Mouse (Mus musculus) adrenal gland, adult (tissue): ENCODE results near the gene Zfp362.
A peak's percentile ranks its signal among the peaks of the same experiment; 100 is the strongest.

Experiments
- DNase-seq, 2 experiments: peaks; one replicate each; pipeline ENCODE4 v3.0.0; 2022 to 2023; ENCODE audit warnings: low spot score in 1 of 2; ENCODE audit not compliant: inconsistent age in 2 of 2

Zfp362 gene

DNA sequence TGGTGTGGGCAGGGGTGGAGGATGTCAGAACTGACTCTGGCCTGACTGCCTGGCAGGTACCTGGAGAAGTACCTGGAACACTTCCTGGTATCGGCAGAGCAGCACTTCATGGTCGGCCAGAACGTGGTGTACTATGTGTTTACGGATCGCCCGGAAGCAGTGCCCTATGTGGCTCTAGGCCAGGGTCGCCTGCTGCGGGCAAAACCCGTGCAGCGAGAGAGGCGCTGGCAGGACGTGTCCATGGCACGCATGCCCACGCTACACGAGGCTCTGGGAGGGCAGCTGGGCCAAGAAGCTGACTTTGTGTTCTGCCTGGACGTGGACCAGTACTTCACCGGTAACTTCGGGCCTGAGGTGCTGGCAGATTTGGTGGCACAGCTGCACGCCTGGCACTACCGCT is 38.9 kb downstream of the Zfp362 start:
- DNase-seq = no peak

- no peak for DNase-seq
These were observed 45.8 kb downstream of the Zfp362 start for GRCm38 (mm10) chr4:128760029-128760428.

GRCm38 (mm10) chr4:128759214-128759613 is 46.6 kb downstream of the Zfp362 start:
- DNase-seq = no peak

GRCm38 (mm10) chr4:128755900-128756299 is 49.9 kb downstream of the Zfp362 start:
- no peak for DNase-seq

GRCm38 (mm10) chr4:128755064-128755463 is 50.8 kb downstream of the Zfp362 start, which contains the start of gene A3galt2:
Gene A3galt2, plus strand, starts transcription at chr4:128755364.
- DNase-seq = no peak

DNA sequence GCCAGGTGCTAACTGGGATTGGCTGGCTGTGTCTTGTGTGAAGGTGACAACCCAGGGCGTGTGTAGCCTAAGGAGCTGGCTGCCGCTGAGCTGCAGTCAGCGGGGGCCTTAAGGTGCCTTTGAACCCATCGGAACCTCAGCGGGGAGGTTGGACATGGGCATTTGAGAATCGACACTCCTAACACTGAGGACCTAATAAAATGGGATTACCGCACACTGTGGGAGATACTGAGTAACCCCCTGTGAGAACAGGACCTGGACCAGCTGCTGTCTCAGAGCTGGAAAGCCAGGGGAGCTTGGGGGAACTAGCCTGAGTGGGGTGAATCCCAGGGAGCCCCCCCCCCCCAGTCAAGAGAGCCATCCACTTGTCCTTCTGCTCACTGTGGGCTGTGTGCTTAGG is 52.3 kb downstream of the Zfp362 start:
- DNase-seq = no peak

DNA sequence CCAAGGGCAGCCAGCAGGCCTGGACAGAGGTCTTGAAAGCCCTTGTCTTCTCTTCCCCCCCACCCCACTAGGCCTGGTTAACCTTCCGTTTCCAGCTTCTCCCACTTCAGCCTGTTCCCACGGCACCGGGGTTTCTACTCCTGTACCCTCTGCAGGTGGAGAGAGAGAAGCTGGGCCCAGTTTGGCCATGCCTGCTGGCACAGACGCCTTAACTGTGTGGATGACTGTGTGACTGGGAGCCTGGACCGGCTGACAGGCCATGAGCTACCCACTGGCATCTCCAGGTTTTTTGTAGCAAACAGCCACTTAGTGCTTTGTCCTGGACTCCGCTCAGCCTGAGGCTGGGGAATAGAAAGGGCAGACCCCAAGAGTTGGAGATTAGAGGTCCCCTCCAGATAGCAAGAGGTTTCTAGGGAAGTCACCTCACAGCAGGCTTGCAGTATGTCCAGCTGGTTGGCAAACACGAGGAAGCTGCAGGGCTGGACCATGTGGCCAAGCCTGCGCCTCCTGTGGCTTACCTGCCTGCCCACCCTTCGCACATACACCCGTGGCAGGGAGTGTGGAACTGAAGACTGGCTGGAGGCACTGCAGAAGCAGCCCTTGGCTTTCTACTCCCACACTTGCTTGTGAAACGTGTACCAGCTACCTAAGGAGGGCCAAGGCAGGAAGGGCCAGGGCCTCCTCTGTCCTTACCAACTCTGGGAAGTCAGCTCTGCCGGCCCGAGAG is 53.7 kb downstream of the Zfp362 start:
- DNase-seq = no peak

GRCm38 (mm10) chr4:128751006-128751405 is 54.8 kb downstream of the Zfp362 start:
- DNase-seq = no peak

GRCm38 (mm10) chr4:128748309-128748708 is 57.5 kb downstream of the Zfp362 start:
- DNase-seq = peak in 1 of 2 experiments; percentile 52

GRCm38 (mm10) chr4:128747614-128748270 is 58.1 kb downstream of the Zfp362 start:
- DNase-seq = peak; percentile 66 to 79

DNA sequence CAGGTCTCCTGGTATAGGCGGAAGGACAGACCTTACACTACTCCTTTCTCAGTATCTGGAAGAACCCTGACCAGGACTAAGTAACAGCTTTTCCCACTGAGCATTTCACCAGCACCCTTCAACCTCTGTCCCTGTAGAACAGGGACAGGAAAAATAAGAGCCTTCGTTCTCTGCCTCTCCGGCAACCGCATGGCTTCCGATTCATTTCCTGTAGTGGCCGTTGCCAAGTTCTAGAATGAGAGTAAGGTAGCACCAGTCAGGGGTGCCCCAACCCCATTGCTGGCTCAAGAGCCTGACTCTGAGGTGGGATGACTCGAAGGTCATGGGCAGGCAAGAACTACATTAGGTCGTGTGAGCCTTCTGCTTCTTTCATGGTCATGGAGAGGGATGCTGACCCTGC is 60.7 kb downstream of the Zfp362 start:
- no peak for DNase-seq

DNA sequence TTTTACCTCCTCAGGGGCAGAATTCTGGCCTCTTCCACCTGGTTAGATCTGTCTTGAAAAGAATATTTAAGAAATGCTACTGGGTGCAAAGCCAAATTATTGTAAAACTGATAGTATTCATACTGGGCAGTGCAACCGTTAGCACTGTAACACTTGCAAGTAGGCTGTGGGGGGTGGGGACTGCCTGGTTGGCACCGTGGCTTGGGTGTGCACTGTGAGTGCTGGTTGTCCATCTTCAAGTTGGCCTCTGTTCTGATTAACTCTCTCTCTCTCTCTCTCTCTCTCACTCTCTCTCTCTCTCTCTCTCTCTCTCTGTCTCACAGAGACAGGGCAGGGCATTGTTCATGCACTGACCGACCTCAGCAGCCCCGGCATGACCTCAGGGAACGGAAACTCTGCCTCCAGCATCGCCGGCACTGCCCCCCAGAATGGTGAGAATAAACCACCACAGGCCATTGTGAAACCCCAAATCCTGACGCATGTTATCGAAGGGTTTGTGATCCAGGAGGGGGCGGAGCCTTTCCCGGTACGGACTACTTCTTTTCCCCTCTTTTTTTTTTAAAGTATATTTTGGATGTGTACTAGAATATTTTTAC is 62.7 kb downstream of the Zfp362 start:
- DNase-seq = no peak

GRCm38 (mm10) chr4:128742379-128742970 is 63.4 kb downstream of the Zfp362 start:
- DNase-seq = peak in 1 of 2 experiments; percentile 50

GRCm38 (mm10) chr4:128741906-128742305 is 63.9 kb downstream of the Zfp362 start:
- DNase-seq = no peak

DNA sequence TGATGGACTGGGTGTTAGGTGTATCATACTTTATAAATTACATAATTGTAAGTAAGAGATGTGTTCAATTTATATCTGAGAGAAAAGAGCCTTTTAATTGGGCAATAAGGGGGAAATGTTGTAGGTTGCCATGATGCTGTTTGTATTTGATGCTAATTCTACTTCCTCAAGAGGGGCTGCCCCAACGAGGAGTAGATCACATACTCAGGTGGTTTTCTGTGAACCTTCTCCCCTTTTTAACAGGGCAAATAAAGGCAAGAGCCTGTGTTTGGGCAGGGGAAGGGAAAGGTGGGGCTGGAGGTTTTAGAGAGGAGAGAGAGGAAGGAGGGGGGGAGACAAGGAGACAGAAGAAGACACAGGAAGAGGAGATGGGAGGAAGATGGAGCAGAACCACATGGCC is 65.0 kb downstream of the Zfp362 start:
- no peak for DNase-seq

GRCm38 (mm10) chr4:128737825-128738610 is 67.8 kb downstream of the Zfp362 start:
- DNase-seq = no peak

- DNase-seq = no peak
These were observed 68.7 kb downstream of the Zfp362 start for GRCm38 (mm10) chr4:128737137-128737589.

DNA sequence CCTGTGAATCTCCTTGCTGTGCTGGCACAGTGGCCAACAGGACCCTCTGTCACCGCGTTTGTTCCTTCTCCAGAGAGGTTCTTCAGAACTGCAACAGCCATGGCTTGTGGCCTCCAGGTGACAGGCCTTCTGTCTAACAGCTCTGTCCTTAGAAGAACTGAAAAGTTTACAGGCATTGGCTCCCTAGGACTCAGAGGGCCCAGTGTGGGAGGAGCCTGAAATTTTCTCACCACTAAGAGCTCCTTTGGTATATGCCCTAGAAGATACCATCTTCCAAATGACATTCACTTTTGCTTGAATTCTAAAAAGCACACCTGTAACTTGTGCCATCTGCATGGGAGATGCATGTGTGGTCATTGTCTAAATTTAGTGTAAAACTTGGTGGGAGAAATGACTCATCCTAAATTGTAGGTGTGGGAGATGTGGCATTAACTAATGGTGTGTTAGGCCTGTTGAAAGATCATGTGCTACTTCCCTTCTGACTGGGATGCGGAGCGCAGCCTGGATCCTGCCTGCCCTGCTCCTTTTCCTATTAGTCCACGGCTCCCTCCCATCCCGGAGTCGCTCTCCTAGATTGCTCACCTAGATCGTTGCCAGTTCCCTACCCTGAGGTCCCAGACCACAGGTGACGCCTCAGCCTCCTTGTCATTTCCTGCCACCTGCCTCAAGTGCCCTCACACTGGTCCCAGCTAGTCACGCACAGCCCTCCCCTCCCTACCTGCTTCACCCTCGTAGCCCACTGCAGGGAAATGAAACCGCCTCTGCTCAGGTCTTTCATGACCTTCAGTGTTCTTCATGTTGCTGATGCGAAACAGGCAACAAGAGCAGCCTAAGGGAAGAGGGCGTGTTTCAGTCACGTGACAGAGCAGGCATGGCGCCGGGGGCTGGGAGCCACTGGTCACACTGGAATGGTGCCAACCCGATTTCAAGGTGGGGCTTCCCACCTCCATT is 70.8 kb downstream of the Zfp362 start:
- peak in 1 of 2 experiments; percentile 55 for DNase-seq

GRCm38 (mm10) chr4:128734217-128734616 is 71.6 kb downstream of the Zfp362 start:
- DNase-seq = peak; percentile 61 to 83

DNA sequence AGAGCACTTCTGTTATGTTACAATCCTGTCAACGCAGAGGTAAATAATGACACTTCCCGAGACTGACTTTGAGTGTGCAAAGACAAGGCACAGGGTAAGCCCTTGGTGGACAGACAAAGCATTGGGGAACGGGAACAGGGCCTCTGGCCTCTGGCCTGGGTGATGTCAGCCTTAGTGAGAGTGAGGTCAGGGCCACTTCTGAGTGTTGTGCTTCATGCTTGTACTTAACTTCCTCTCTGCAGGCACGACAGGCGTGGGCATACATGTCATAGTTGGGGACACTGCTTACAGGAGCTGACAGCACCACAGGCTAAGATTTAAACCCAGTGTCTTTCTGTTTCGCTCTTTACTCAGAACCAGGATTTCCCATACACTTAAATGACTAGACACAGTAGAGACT is 72.3 kb downstream of the Zfp362 start:
- DNase-seq = peak; percentile 71 to 83
